Mouse (Mus musculus) midbrain, embryonic 13.5 days (tissue): ENCODE measurements around the gene Olfr477. TPM values are rescaled to one million over a fixed set of nuclear protein-coding genes. Genes with fewer than 3 reads are reported as not detected.
"Not testable (repeated sequence)": the region's sequence is repeated elsewhere in the genome, so short reads cannot be mapped to it uniquely, and the experiment has no call there.

ENCODE experiments used
- ATAC-seq: fragments of 200-750 bp; cut with Nextera tagmentation; 2 replicates; pipeline ENCODE4 v1.8.0; 2017; ENCODE audit warnings: mild to moderate bottlenecking, moderate TSS enrichment, moderate library complexity
- H3K27ac ChIP-seq: fragments of 300-500 bp; sonication (generic); 2 replicates; pipeline ENCODE4 v1.5.1; 2015; ENCODE audit warnings: inconsistent platforms, mild to moderate bottlenecking, moderate library complexity
- H3K27me3 ChIP-seq: fragments of 300-500 bp; sonication (generic); 2 replicates; pipeline ENCODE4 v1.6.1; 2015; ENCODE audit warnings: mild to moderate bottlenecking, inconsistent platforms
- H3K36me3 ChIP-seq: fragments of 300-500 bp; sonication (generic); 2 replicates; pipeline ENCODE4 v1.6.1; 2015; ENCODE audit warnings: mild to moderate bottlenecking, inconsistent platforms
- H3K4me1 ChIP-seq: fragments of 300-500 bp; sonication (generic); replicated peaks from 2 replicates; pipeline ENCODE4 v1.6.1; 2015; ENCODE audit warnings: inconsistent platforms
- H3K4me2 ChIP-seq: fragments of 300-500 bp; sonication (generic); replicated peaks from 2 replicates; pipeline ENCODE4 v1.6.1; 2015; ENCODE audit warnings: moderate library complexity, mild to moderate bottlenecking, inconsistent platforms
- H3K4me3 ChIP-seq: fragments of 300-500 bp; sonication (generic); replicated peaks from 2 replicates; pipeline ENCODE4 v1.5.1; 2015; ENCODE audit warnings: mild to moderate bottlenecking, inconsistent platforms
- H3K9ac ChIP-seq: fragments of 300-500 bp; sonication (generic); replicated peaks from 2 replicates; pipeline ENCODE4 v1.6.1; 2015; ENCODE audit warnings: mild to moderate bottlenecking, inconsistent platforms
- H3K9me3 ChIP-seq: fragments of 300-500 bp; sonication (generic); 2 replicates; pipeline ENCODE4 v1.6.1; 2016; ENCODE audit warnings: mild to moderate bottlenecking, inconsistent platforms
- WGBS: fragments of 180-500 bp; shearing (Covaris S2); methylation state at CpG from one replicate; pipeline ENCODE4 v1.1.7; 2015; 5-methylcytosine and 5-hydroxymethylcytosine counted together
- polyA plus RNA-seq: library from polyadenylated mRNA; unstranded; fragments of >200 nt; fragmentation: Nextera tagmentation; extraction: Ambion mirVana; gene quantifications from 2 replicates; pipeline ENCODE4 v1.2.1, GENCODE M21; 2015

Gene Olfr477
- polyA plus RNA-seq, result not detected in 2 replicates

GRCm38 (mm10) chr7:107986393-107986792 lies at the start of gene Olfr477:
TSS of gene Olfr477 (plus strand) at chr7:107986693.
- 88% methylated on average over 2 of the region's 2 CpGs for WGBS
- no peak for ATAC-seq
- Histone ChIP-seq H3K4me1 (no peaks in the 10 kb centered on the region), H3K27me3 (no peaks in the 10 kb centered on the region), H3K4me3 (no peak within 1 kb of the TSS), H3K9ac (no peak within 1 kb of the TSS), H3K4me2 (no peak within 1 kb of the TSS), H3K9me3 (no peaks in the 10 kb centered on the region), H3K36me3 (no peaks in the 10 kb centered on the region), H3K27ac (no peak within 1 kb of the TSS)

GRCm38 (mm10) chr7:107952539-107952938 lies 34.0 kb upstream of the Olfr477 start:
- H3K9me3 ChIP-seq, H3K4me2 ChIP-seq, H3K27ac ChIP-seq, ATAC-seq, H3K9ac ChIP-seq, H3K27me3 ChIP-seq, H3K4me1 ChIP-seq, H3K36me3 ChIP-seq, H3K4me3 ChIP-seq: not testable (repeated sequence)
- 97% methylated on average over 12 of the region's 12 CpGs for WGBS

DNA sequence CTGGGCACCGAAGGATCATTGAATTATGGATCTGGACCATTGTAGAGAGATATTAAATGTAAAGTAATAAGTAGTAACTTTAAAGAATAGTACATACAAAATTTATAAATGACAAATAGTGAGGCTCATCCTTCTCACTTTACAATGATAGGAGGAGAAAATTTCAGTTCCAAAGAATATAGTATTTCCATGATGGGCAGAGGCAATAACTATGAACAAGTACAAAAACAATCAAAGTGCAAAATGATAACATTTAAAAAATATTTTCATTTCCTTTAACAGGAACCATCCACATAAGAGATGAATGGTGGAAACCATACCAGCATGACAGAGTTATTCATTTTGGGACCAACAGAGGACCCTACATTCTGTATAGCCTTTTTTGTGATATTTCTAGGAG lies 32.1 kb upstream of the Olfr477 start, which contains the start of gene Olfr474:
TSS of gene Olfr474 (plus strand) at position 301 of the 400 bp plus-strand sequence.
- Histone ChIP-seq H3K36me3 (no peaks in the 10 kb centered on the region), H3K9me3 (no peaks in the 10 kb centered on the region; the same call in 1 of the 2 replicates), H3K27me3 (no peaks in the 10 kb centered on the region), H3K4me2 (no peak within 1 kb of the TSS), H3K4me3 (no peak within 1 kb of the TSS), H3K4me1 (no peaks in the 10 kb centered on the region), H3K9ac (no peak within 1 kb of the TSS), H3K27ac (no peak within 1 kb of the TSS)
- 95% methylated on average over 1 of the region's 1 CpGs for whole genome bisulfite sequencing
- ATAC-seq, result no peak

DNA sequence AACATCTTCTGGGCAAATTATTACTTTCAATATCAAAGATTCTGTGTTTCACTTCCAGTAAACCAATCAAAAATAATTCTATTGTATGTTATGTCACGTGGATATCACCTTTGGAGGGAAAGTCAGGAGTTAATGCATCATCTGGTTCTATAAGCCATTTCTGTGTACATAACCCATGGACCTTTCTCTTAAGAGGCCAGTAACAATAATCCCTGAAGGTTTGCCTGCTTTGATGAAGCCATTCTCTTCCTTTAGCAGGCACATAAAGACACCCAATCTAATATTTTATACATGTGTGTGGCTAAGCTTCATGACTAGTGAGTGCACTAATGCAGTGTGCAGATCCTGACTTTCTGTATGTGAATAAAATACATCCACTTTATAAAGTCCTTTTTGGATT lies 22.0 kb upstream of the Olfr477 start, which contains the start of gene Olfr476:
TSS of gene Olfr476 (plus strand) at position 301 of the 400 bp plus-strand sequence.
- WGBS, result 55% methylated on average over 1 of the region's 1 CpGs
- no peaks in the 10 kb centered on the region for H3K36me3 ChIP-seq
- no peak for ATAC-seq
- H3K4me3 ChIP-seq, result no peak within 1 kb of the TSS
- H3K9ac ChIP-seq, result no peak within 1 kb of the TSS
- no peak within 1 kb of the TSS for H3K4me2 ChIP-seq
- no peak within 1 kb of the TSS for H3K27ac ChIP-seq
- no peaks in the 10 kb centered on the region for H3K9me3 ChIP-seq
- no peaks in the 10 kb centered on the region for H3K27me3 ChIP-seq
- no peaks in the 10 kb centered on the region for H3K4me1 ChIP-seq

GRCm38 (mm10) chr7:108014256-108014655 lies 27.8 kb downstream of the Olfr477 start:
- H3K36me3 ChIP-seq, H3K9ac ChIP-seq, H3K27ac ChIP-seq, H3K4me2 ChIP-seq, H3K4me1 ChIP-seq, H3K9me3 ChIP-seq, H3K27me3 ChIP-seq, ATAC-seq, H3K4me3 ChIP-seq: not testable (repeated sequence)

GRCm38 (mm10) chr7:108033889-108034288 lies 47.4 kb downstream of the Olfr477 start, which contains the start of gene Olfr478:
TSS of gene Olfr478 (minus strand) at chr7:108033989.
- Histone ChIP-seq H3K4me3 (no peak within 1 kb of the TSS), H3K4me1 (no peaks in the 10 kb centered on the region), H3K27me3 (no peaks in the 10 kb centered on the region), H3K9ac (no peak within 1 kb of the TSS), H3K27ac (no peak within 1 kb of the TSS), H3K9me3 (no peaks in the 10 kb centered on the region), H3K36me3 (no peaks in the 10 kb centered on the region), H3K4me2 (no peak within 1 kb of the TSS)
- ATAC-seq, result no peak
- WGBS, result 84% methylated on average over 3 of the region's 3 CpGs

Other genes with a start within 250 kb of the Olfr477 start
- gene Cyb5r2, start 228.7 kb upstream of the Olfr477 start, polyA plus RNA-seq, result 0.06 and 0.08 TPM in 2 replicates
- not detected in 2 replicates for gene Ovch2, start 185.5 kb upstream of the Olfr477 start, polyA plus RNA-seq
- gene Olfr467, start 174.4 kb upstream of the Olfr477 start, polyA plus RNA-seq, result not detected in 2 replicates
- gene Olfr469, start 161.2 kb upstream of the Olfr477 start, polyA plus RNA-seq, result not detected in 2 replicates
- gene Olfr470, start 139.2 kb upstream of the Olfr477 start, polyA plus RNA-seq, result not detected in 2 replicates
- not detected in 2 replicates for gene Olfr472, start 88.8 kb upstream of the Olfr477 start, polyA plus RNA-seq
- not detected in 2 replicates for gene Olfr473, start 56.2 kb upstream of the Olfr477 start, polyA plus RNA-seq
- not detected in 2 replicates for gene Olfr474, start 32.0 kb upstream of the Olfr477 start, polyA plus RNA-seq
- gene Olfr476, start 21.9 kb upstream of the Olfr477 start, polyA plus RNA-seq, result not detected in 2 replicates
- not detected in 2 replicates for gene Olfr478, start 47.3 kb downstream of the Olfr477 start, polyA plus RNA-seq
- gene Olfr479, start 64.0 kb downstream of the Olfr477 start, polyA plus RNA-seq, result not detected in 2 replicates
- not detected in 2 replicates for gene Olfr480, start 80.7 kb downstream of the Olfr477 start, polyA plus RNA-seq
- gene Olfr481, start 93.2 kb downstream of the Olfr477 start, polyA plus RNA-seq, result not detected in 2 replicates
- 0.08 TPM in 1 of 2 replicates, not detected in the other for gene Olfr482, start 110.9 kb downstream of the Olfr477 start, polyA plus RNA-seq
- not detected in 2 replicates for gene Olfr483, start 114.2 kb downstream of the Olfr477 start, polyA plus RNA-seq
- not detected in 2 replicates for gene Olfr484, start 140.8 kb downstream of the Olfr477 start, polyA plus RNA-seq
- not detected in 2 replicates for gene Olfr485, start 173.2 kb downstream of the Olfr477 start, polyA plus RNA-seq
- not detected in 2 replicates for gene Olfr486, start 186.0 kb downstream of the Olfr477 start, polyA plus RNA-seq
- gene Olfr487, start 227.9 kb downstream of the Olfr477 start, polyA plus RNA-seq, result not detected in 2 replicates